Mouse (Mus musculus) cerebellum, adult 2 months (tissue): ENCODE measurements around the gene Nat9.

Source experiments
- CTCF ChIP-seq: fragments of 200-500 bp; IDR thresholded peaks from 2 replicates; pipeline ENCODE4 v1.5.1; 2011; ENCODE audit warnings: low read depth, mild to moderate bottlenecking, control low read depth, low read length, moderate library complexity, borderline replicate concordance; ENCODE audit not compliant: insufficient read depth
- POLR2A ChIP-seq: fragments of 200-500 bp; IDR thresholded peaks from 2 replicates; pipeline ENCODE4 v1.6.1; 2011; ENCODE audit warnings: low read length, control low read depth, borderline replicate concordance; ENCODE audit not compliant: insufficient read depth

GRCm38 (mm10) chr11:115173549-115174339 lies 13.9 kb downstream of the Nat9 start:
- TF ChIP-seq CTCF (no peak), POLR2A (no peak)
